In the genomic region with DNA sequence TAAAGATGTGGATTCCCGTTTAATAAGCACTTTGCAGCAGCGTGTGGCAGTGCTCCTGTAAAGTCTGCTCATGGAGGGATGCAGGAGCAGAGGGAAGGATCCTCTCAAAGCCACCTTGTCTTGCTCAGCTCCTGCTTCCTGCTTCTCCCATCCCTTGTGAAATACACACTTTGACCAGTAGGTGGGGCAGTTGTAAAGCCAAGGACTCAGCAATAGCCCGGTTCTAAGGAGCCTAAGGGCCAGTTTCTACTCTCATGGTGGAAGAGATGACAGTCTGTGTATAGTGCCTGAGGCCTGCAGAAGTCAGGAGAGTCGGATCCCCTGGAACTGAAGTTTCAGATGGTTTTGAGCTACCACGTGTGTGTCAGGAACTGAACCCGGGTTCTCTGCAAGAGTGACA, we compare ENCODE assay signal across 8 mouse cellular contexts.
A peak's percentile ranks its signal among the peaks of the same experiment; 100 is the strongest.
DNase-seq lines count a peak whose midpoint lies in the region; ATAC-seq and TF ChIP-seq lines count a peak whose summit lies in the region.

No protein-coding gene starts in this region.

- ATAC-seq in limb, embryonic 14.5 days (ENCODE audit: low FRiP score, low read depth): no peak; the same call in 1 of the 2 replicates
- ATAC-seq in neural tube, embryonic 14.5 days (ENCODE audit: low read depth): peak; percentile 79; the same call in 1 of the 2 replicates

- no peaks in the 10 kb centered on the region; the same call in 1 of the 2 replicates for H3K27me3 ChIP-seq in limb, embryonic 14.5 days (ENCODE audit: control insufficient read depth, insufficient read depth, low read length)
- H3K27me3 ChIP-seq in neural tube, embryonic 14.5 days (ENCODE audit: control insufficient read depth, insufficient read depth, low read length): no peaks in the 10 kb centered on the region

- H3K4me3 ChIP-seq in limb, embryonic 14.5 days (replicated peaks; ENCODE audit: low read length): no peak overlapping the region
- no peak overlapping the region for H3K4me3 ChIP-seq in neural tube, embryonic 14.5 days (ENCODE audit: low read depth, low read length)

- H3K4me2 ChIP-seq in limb, embryonic 14.5 days (replicated peaks; ENCODE audit: low read depth, low read length, severe bottlenecking): no peak overlapping the region
- no peak overlapping the region for H3K4me2 ChIP-seq in neural tube, embryonic 14.5 days (ENCODE audit: low read depth, low read length)

- 19% methylated on average over 6 of the region's 6 CpGs for WGBS in limb, embryonic 14.5 days
- 22% methylated on average over 6 of the region's 6 CpGs for WGBS in neural tube, embryonic 14.5 days

- TF ChIP-seq POLR2A in limb, embryonic 14.5 days (IDR thresholded peaks at IDR 0.05; ENCODE audit: borderline replicate concordance, extremely low read depth, insufficient read depth, insufficient read length): no peak

- H3K9ac ChIP-seq in limb, embryonic 14.5 days (ENCODE audit: low read depth, low read length, severe bottlenecking): no peak overlapping the region
- no peak overlapping the region for H3K9ac ChIP-seq in neural tube, embryonic 14.5 days (replicated peaks; ENCODE audit: low read depth, low read length)

- no peak overlapping the region for H3K27ac ChIP-seq in limb, embryonic 14.5 days (replicated peaks; ENCODE audit: low read depth, low read length)
- no peak overlapping the region for H3K27ac ChIP-seq in neural tube, embryonic 14.5 days (ENCODE audit: low read depth, low read length)

- H3K4me1 ChIP-seq in limb, embryonic 14.5 days (ENCODE audit: control insufficient read depth, insufficient read depth, low read length): no peaks in the 10 kb centered on the region
- no peaks in the 10 kb centered on the region for H3K4me1 ChIP-seq in neural tube, embryonic 14.5 days (ENCODE audit: control insufficient read depth, insufficient read depth, low read length)

- H3K9me3 ChIP-seq in limb, embryonic 14.5 days (ENCODE audit: control insufficient read depth, low read length): no peaks in the 10 kb centered on the region; the same call in 1 of the 2 replicates
- H3K9me3 ChIP-seq in neural tube, embryonic 14.5 days (ENCODE audit: control insufficient read depth, low read length): no peaks in the 10 kb centered on the region

- H3K36me3 ChIP-seq in limb, embryonic 14.5 days (ENCODE audit: control insufficient read depth, insufficient read depth, low read length): no peaks in the 10 kb centered on the region
- no peaks in the 10 kb centered on the region for H3K36me3 ChIP-seq in neural tube, embryonic 14.5 days (ENCODE audit: control insufficient read depth, insufficient read depth, low read length)

- DNase-seq in urinary bladder, adult 18-20 months (ENCODE audit: low spot score in 2 of 2): peak; percentile 20 to 33
- DNase-seq in urinary bladder, postnatal 10 days (ENCODE audit: low spot score): no peak
- DNase-seq in cerebellum, postnatal 25 days: peak; percentile 71 to 88
- DNase-seq in frontal cortex, postnatal 36 days (ENCODE audit: low spot score in 2 of 2): peak; percentile 74 to 91
- peak; percentile 71 for DNase-seq in kidney, adult 9 months
- peak; percentile 63 for DNase-seq in limb, embryonic 14.5 days (ENCODE audit: low spot score)
- DNase-seq in thymus, postnatal 14 days: peak; percentile 33
